Mouse (Mus musculus) forebrain, embryonic 15.5 days (tissue): ENCODE results near the gene Podn. TPM values are rescaled to one million over a fixed set of nuclear protein-coding genes. Genes with fewer than 3 reads are reported as not detected.

Experiments
- ATAC-seq: fragments of 200-750 bp; cut with Nextera tagmentation; replicated peaks from 2 replicates; pipeline ENCODE4 v1.8.0; 2017; ENCODE audit warnings: mild to moderate bottlenecking, moderate TSS enrichment, moderate library complexity
- H3K27ac ChIP-seq: fragments of 300-500 bp; sonication (generic); replicated peaks from 2 replicates; pipeline ENCODE4 v1.5.1; 2015; ENCODE audit warnings: mild to moderate bottlenecking, inconsistent platforms
- H3K27me3 ChIP-seq: fragments of 300-500 bp; sonication (generic); 2 replicates; pipeline ENCODE4 v1.6.1; 2015; ENCODE audit warnings: inconsistent platforms
- H3K36me3 ChIP-seq: fragments of 300-500 bp; sonication (generic); 2 replicates; pipeline ENCODE4 v1.6.1; 2015; ENCODE audit warnings: mild to moderate bottlenecking, inconsistent platforms
- H3K4me1 ChIP-seq: fragments of 300-500 bp; sonication (generic); 2 replicates; pipeline ENCODE4 v1.6.1; 2015; ENCODE audit warnings: inconsistent platforms
- H3K4me2 ChIP-seq: fragments of 300-500 bp; sonication (generic); replicated peaks from 2 replicates; pipeline ENCODE4 v1.6.1; 2015; ENCODE audit warnings: mild to moderate bottlenecking, inconsistent platforms
- H3K4me3 ChIP-seq: fragments of 300-500 bp; sonication (generic); 2 replicates; pipeline ENCODE4 v1.5.1; 2015; ENCODE audit warnings: mild to moderate bottlenecking, inconsistent platforms
- H3K9ac ChIP-seq: fragments of 300-500 bp; sonication (generic); replicated peaks from 2 replicates; pipeline ENCODE4 v1.6.1; 2015; ENCODE audit warnings: mild to moderate bottlenecking, inconsistent platforms
- H3K9me3 ChIP-seq: fragments of 300-500 bp; sonication (generic); 2 replicates; pipeline ENCODE4 v1.6.1; 2016; ENCODE audit warnings: inconsistent platforms
- WGBS: fragments of 180-500 bp; shearing (Covaris S2); methylation state at CpG from one replicate; pipeline ENCODE4 v1.1.7; 2015; ENCODE audit warnings: mixed read lengths; 5-methylcytosine and 5-hydroxymethylcytosine counted together
- polyA plus RNA-seq: library from polyadenylated mRNA; unstranded; fragments of >200 nt; fragmentation: Nextera tagmentation; extraction: Ambion mirVana; gene quantifications from 2 replicates; pipeline ENCODE4 v1.2.1, GENCODE M21; 2015

Gene Podn
- polyA plus RNA-seq, 1 experiment from 2014 or later, result 0.14 TPM

- Histone ChIP-seq H3K4me2 (peak overlapping the region; percentile 93), H3K4me3 (peak overlapping the region; percentile 49), H3K9ac (peak overlapping the region; percentile 48), H3K36me3 (no peaks in the 10 kb centered on the region), H3K9me3 (no peaks in the 10 kb centered on the region), H3K27ac (no peak overlapping the region), H3K27me3 (peaks cover 27% of the 10 kb centered on the region), H3K4me1 (peaks cover 15% of the 10 kb centered on the region)
- whole genome bisulfite sequencing, result under 1% methylated on average over 75 of the region's 86 CpGs
- ATAC-seq, result peak; percentile 59
Observed at GRCm38 (mm10) chr4:108031502-108032351, 64.5 kb downstream of the Podn start.

- WGBS, result 2% methylated on average over 22 of the region's 22 CpGs
- ATAC-seq, result peak; percentile 44; the same call in 1 of the 2 replicates
- Histone ChIP-seq H3K4me3 (peak overlapping the region; percentile 49), H3K4me1 (peaks cover 15% of the 10 kb centered on the region), H3K27ac (no peak overlapping the region), H3K27me3 (peaks cover 27% of the 10 kb centered on the region), H3K9ac (peak overlapping the region; percentile 48), H3K9me3 (no peaks in the 10 kb centered on the region), H3K4me2 (peak overlapping the region; percentile 93), H3K36me3 (no peaks in the 10 kb centered on the region)
Observed at GRCm38 (mm10) chr4:108030888-108031501, 65.2 kb downstream of the Podn start.

- peaks cover 15% of the 10 kb centered on the region for H3K27me3 ChIP-seq
- no peak overlapping the region for H3K27ac ChIP-seq
- ATAC-seq, result no peak
- H3K36me3 ChIP-seq, result no peaks in the 10 kb centered on the region
- H3K4me1 ChIP-seq, result peaks cover 6% of the 10 kb centered on the region
- no peak overlapping the region for H3K4me2 ChIP-seq
- H3K9ac ChIP-seq, result no peak overlapping the region
- H3K4me3 ChIP-seq, result no peak overlapping the region
- 35% methylated on average over 3 of the region's 3 CpGs for WGBS
- no peaks in the 10 kb centered on the region for H3K9me3 ChIP-seq
Observed at GRCm38 (mm10) chr4:108026193-108026592, 70.1 kb downstream of the Podn start.

- Histone ChIP-seq H3K9ac (no peak overlapping the region), H3K4me1 (no peaks in the 10 kb centered on the region), H3K4me2 (no peak overlapping the region), H3K9me3 (no peaks in the 10 kb centered on the region), H3K27me3 (peaks cover 6% of the 10 kb centered on the region; the same call in 1 of the 2 replicates), H3K27ac (no peak overlapping the region), H3K4me3 (no peak overlapping the region), H3K36me3 (no peaks in the 10 kb centered on the region)
- ATAC-seq, result no peak
- 9% methylated on average over 10 of the region's 10 CpGs for whole genome bisulfite sequencing
Observed at GRCm38 (mm10) chr4:108025269-108025668, 71.0 kb downstream of the Podn start.

- H3K27me3 ChIP-seq, result no peaks in the 10 kb centered on the region
- no peak overlapping the region for H3K4me2 ChIP-seq
- H3K27ac ChIP-seq, result no peak overlapping the region
- no peak overlapping the region for H3K4me3 ChIP-seq
- WGBS, result 67% methylated on average over 5 of the region's 5 CpGs
- no peaks in the 10 kb centered on the region for H3K9me3 ChIP-seq
- no peaks in the 10 kb centered on the region for H3K4me1 ChIP-seq
- no peak overlapping the region for H3K9ac ChIP-seq
- ATAC-seq, result no peak
- H3K36me3 ChIP-seq, result no peaks in the 10 kb centered on the region
Observed at GRCm38 (mm10) chr4:108024641-108025040, 71.6 kb downstream of the Podn start.

- 87% methylated on average over 4 of the region's 4 CpGs for WGBS
- H3K9me3 ChIP-seq, result no peaks in the 10 kb centered on the region
Observed at GRCm38 (mm10) chr4:108023186-108023585, 73.1 kb downstream of the Podn start.

GRCm38 (mm10) chr4:108020178-108020577 is 76.1 kb downstream of the Podn start:
- H3K9me3 ChIP-seq, result no peaks in the 10 kb centered on the region
- no peak overlapping the region for H3K27ac ChIP-seq
- H3K9ac ChIP-seq, result no peak overlapping the region
- no peaks in the 10 kb centered on the region for H3K36me3 ChIP-seq
- no peak overlapping the region for H3K4me3 ChIP-seq
- WGBS, result 80% methylated on average over 6 of the region's 6 CpGs
- no peak for ATAC-seq
- no peak overlapping the region for H3K4me2 ChIP-seq
- 0 out of 2 replicates have a peak, but pooled peaks cover 8% of the 10 kb centered on the region for H3K4me1 ChIP-seq
- H3K27me3 ChIP-seq, result no peaks in the 10 kb centered on the region

More at GRCm38 (mm10) chr4:108023186-108023585, 73.1 kb downstream of the Podn start:
- no peaks in the 10 kb centered on the region for H3K36me3 ChIP-seq
- no peak overlapping the region for H3K4me2 ChIP-seq
- H3K9ac ChIP-seq, result no peak overlapping the region
- H3K27me3 ChIP-seq, result no peaks in the 10 kb centered on the region
- 0 out of 2 replicates have a peak, but pooled peaks cover 8% of the 10 kb centered on the region for H3K4me1 ChIP-seq
- no peak overlapping the region for H3K27ac ChIP-seq
- ATAC-seq, result no peak
- no peak overlapping the region for H3K4me3 ChIP-seq

- no peaks in the 10 kb centered on the region for H3K36me3 ChIP-seq
- H3K4me3 ChIP-seq, result no peak overlapping the region
- no peaks in the 10 kb centered on the region for H3K27me3 ChIP-seq
- H3K9me3 ChIP-seq, result no peaks in the 10 kb centered on the region
- H3K4me2 ChIP-seq, result no peak overlapping the region
- 48% methylated on average over 13 of the region's 14 CpGs for WGBS
- H3K9ac ChIP-seq, result no peak overlapping the region
- H3K27ac ChIP-seq, result no peak overlapping the region
- H3K4me1 ChIP-seq, result 0 out of 2 replicates have a peak, but pooled peaks cover 8% of the 10 kb centered on the region
- ATAC-seq, result 0 out of 2 replicates have a peak, but pooled peaks have one; percentile 14
Observed at GRCm38 (mm10) chr4:108018961-108019921, 77.0 kb downstream of the Podn start.

GRCm38 (mm10) chr4:108018241-108018923 is 77.9 kb downstream of the Podn start:
- H3K27ac ChIP-seq, result no peak overlapping the region
- WGBS, result 49% methylated on average over 10 of the region's 10 CpGs
- ATAC-seq, result no peak
- no peaks in the 10 kb centered on the region for H3K36me3 ChIP-seq
- H3K4me2 ChIP-seq, result no peak overlapping the region
- no peak overlapping the region for H3K9ac ChIP-seq
- no peak overlapping the region for H3K4me3 ChIP-seq
- 0 out of 2 replicates have a peak, but pooled peaks cover 8% of the 10 kb centered on the region for H3K4me1 ChIP-seq
- H3K9me3 ChIP-seq, result no peaks in the 10 kb centered on the region
- no peaks in the 10 kb centered on the region for H3K27me3 ChIP-seq

- WGBS, result 84% methylated on average over 7 of the region's 7 CpGs
- Histone ChIP-seq H3K4me2 (no peak overlapping the region), H3K36me3 (no peaks in the 10 kb centered on the region), H3K9me3 (no peaks in the 10 kb centered on the region), H3K9ac (no peak overlapping the region), H3K27ac (no peak overlapping the region), H3K27me3 (no peaks in the 10 kb centered on the region), H3K4me1 (0 out of 2 replicates have a peak, but pooled peaks cover 8% of the 10 kb centered on the region), H3K4me3 (no peak overlapping the region)
- ATAC-seq, result no peak
Observed at GRCm38 (mm10) chr4:108017839-108018238, 78.4 kb downstream of the Podn start.

GRCm38 (mm10) chr4:108016321-108016720 is 79.9 kb downstream of the Podn start:
- WGBS, result 78% methylated on average over 3 of the region's 3 CpGs
- no peak for ATAC-seq
- H3K4me2 ChIP-seq, result no peak overlapping the region

More at GRCm38 (mm10) chr4:108016321-108016720, 79.9 kb downstream of the Podn start:
- Histone ChIP-seq H3K4me3 (no peak overlapping the region), H3K27ac (no peak overlapping the region), H3K9ac (no peak overlapping the region), H3K27me3 (no peaks in the 10 kb centered on the region), H3K36me3 (no peaks in the 10 kb centered on the region), H3K9me3 (no peaks in the 10 kb centered on the region), H3K4me1 (0 out of 2 replicates have a peak, but pooled peaks cover 8% of the 10 kb centered on the region)
